Mouse (Mus musculus) forelimb bud, embryonic 11.5 days (tissue): ENCODE measurements at regions not wholly inside any gene's neighbourhood (a gene's known extent, or its start where the extent isn't known, plus 50 kb on each side); places are given as distances from the start of the nearest gene placed in this dataset.
"Not testable (repeated sequence)": the region's sequence is repeated elsewhere in the genome, so short reads cannot be mapped to it uniquely, and the experiment has no call there.

Experiments
- DNase-seq: peaks from one replicate; pipeline ENCODE4 v3.0.0-alpha.2; 2012; ENCODE audit warnings: low read depth, low spot score

- not testable (repeated sequence) for DNase-seq
Observed at GRCm38 (mm10) chr16:21102033-21102432, 51.8 kb downstream of the Teddm3 start.

GRCm38 (mm10) chr16:21100126-21100525 lies 53.7 kb downstream of the Teddm3 start:
- DNase-seq = not testable (repeated sequence)

GRCm38 (mm10) chr16:21074779-21075148 lies 79.0 kb downstream of the Teddm3 start:
- DNase-seq = no peak

GRCm38 (mm10) chr16:21074082-21074778 lies 79.6 kb downstream of the Teddm3 start:
- DNase-seq = not testable (repeated sequence)

GRCm38 (mm10) chr16:21060211-21060610 lies 93.6 kb downstream of the Teddm3 start:
- DNase-seq = no peak

- no peak for DNase-seq
Observed at GRCm38 (mm10) chr16:21054772-21055171, 99.0 kb downstream of the Teddm3 start.

GRCm38 (mm10) chr16:21022087-21022486 lies 131.7 kb downstream of the Teddm3 start:
- not testable (repeated sequence) for DNase-seq

- no peak for DNase-seq
Observed at GRCm38 (mm10) chr16:21004871-21005270, 148.9 kb downstream of the Teddm3 start.

GRCm38 (mm10) chr16:21001126-21001525 lies 152.7 kb downstream of the Teddm3 start:
- DNase-seq = no peak

- no peak for DNase-seq
Observed at GRCm38 (mm10) chr16:20990524-20990923, 163.3 kb downstream of the Teddm3 start.

- peak; percentile 11 for DNase-seq
Observed at GRCm38 (mm10) chr16:20975406-20975805, 178.4 kb downstream of the Teddm3 start.

- DNase-seq = no peak
Observed at GRCm38 (mm10) chr16:20972442-20972841, 181.4 kb downstream of the Teddm3 start.

GRCm38 (mm10) chr16:20958905-20959304 lies 194.9 kb downstream of the Teddm3 start:
- DNase-seq = no peak

GRCm38 (mm10) chr16:20936722-20937121 lies 202.4 kb upstream of the Thpo start:
- DNase-seq = peak; percentile 51

GRCm38 (mm10) chr16:20934846-20935245 lies 200.5 kb upstream of the Thpo start:
- DNase-seq = not testable (repeated sequence)

GRCm38 (mm10) chr16:20930003-20930402 lies 195.7 kb upstream of the Thpo start:
- DNase-seq = not testable (repeated sequence)

GRCm38 (mm10) chr16:20925776-20926175 lies 191.5 kb upstream of the Thpo start:
- DNase-seq = not testable (repeated sequence)

GRCm38 (mm10) chr16:20910864-20911263 lies 176.6 kb upstream of the Thpo start:
- DNase-seq = not testable (repeated sequence)

GRCm38 (mm10) chr16:20908467-20909351 lies 174.4 kb upstream of the Thpo start:
- not testable (repeated sequence) for DNase-seq

GRCm38 (mm10) chr16:20895734-20896133 lies 161.4 kb upstream of the Thpo start:
- DNase-seq = no peak

GRCm38 (mm10) chr16:20871726-20872125 lies 137.4 kb upstream of the Thpo start:
- DNase-seq = no peak

GRCm38 (mm10) chr16:20866771-20867170 lies 132.5 kb upstream of the Thpo start:
- DNase-seq = no peak

- no peak for DNase-seq
Observed at GRCm38 (mm10) chr16:20861256-20861655, 126.9 kb upstream of the Thpo start.
